Mouse (Mus musculus) liver, embryonic 14.5 days (tissue): ENCODE measurements around the gene Pde10a.

Experiments
- CTCF ChIP-seq: IDR thresholded peaks from 2 replicates; pipeline ENCODE4 v1.5.1; 2016; ENCODE audit warnings: antibody characterized with exemption, low read depth, control low read depth
- EP300 ChIP-seq: IDR thresholded peaks from 2 replicates; pipeline ENCODE4 v1.6.1; 2016; ENCODE audit warnings: antibody characterized with exemption, low read depth

DNA sequence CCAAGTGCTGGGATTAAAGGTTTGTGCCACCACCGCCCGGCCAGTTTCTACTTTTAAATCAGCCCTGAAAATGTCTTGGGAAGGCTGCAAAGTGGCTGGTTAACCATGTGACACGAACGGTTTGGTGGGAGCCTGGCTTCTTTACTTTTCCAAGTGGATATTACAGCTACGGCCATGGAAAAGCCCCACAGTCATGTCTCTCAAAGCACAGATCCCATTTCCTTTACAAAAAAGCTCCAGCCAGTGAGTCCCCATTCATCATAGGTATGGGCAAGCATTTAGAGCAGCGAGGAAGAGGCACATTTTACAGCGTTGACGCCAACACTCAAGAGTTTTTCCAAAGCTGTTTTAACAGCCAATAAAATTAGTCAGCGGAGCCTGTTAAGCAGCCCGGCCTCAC, 43.4 kb upstream of the Pde10a start:
- no peak for TF ChIP-seq CTCF
- TF ChIP-seq EP300, result no peak
